Mouse (Mus musculus): ENCODE data around the gene Polr2c. TPM values are rescaled to one million over a fixed set of nuclear protein-coding genes. Genes with fewer than 3 reads are reported as not detected.

The Polr2c gene
- polyA plus RNA-seq, 1 experiment from 2014 or later, result 141 TPM

GRCm38 (mm10) chr8:94857011-94857345 lies 272 bp upstream of the Polr2c start:
- no peaks in the 10 kb centered on the region for H3K27me3 ChIP-seq (ENCODE audit: control insufficient read depth, insufficient read depth, low read length)
- H3K36me3 ChIP-seq (ENCODE audit: control insufficient read depth, insufficient read depth, low read length), result peaks cover 14% of the 10 kb centered on the region
- no peaks in the 10 kb centered on the region for H3K9me3 ChIP-seq (replicated peaks; ENCODE audit: control insufficient read depth, low read length)
- H3K27ac ChIP-seq (ENCODE audit: low read depth, low read length), result no peak overlapping the region
- no peak overlapping the region for H3K9ac ChIP-seq (ENCODE audit: low read depth, low read length)
- no peak for ATAC-seq (replicated peaks; ENCODE audit: insufficient number of reproducible peaks, low FRiP score, low TSS enrichment)
- peak overlapping the region; percentile 86 for H3K4me2 ChIP-seq
- H3K4me1 ChIP-seq (ENCODE audit: control insufficient read depth, insufficient read depth, low read length), result peaks cover 5% of the 10 kb centered on the region; the same call in 1 of the 2 replicates
- H3K4me3 ChIP-seq (ENCODE audit: low read depth, low read length), result peak overlapping the region; percentile 100; the same call in 1 of the 2 replicates
- WGBS (ENCODE audit: insufficient replicate concordance), result 31% methylated on average over 5 of the region's 5 CpGs

DNA sequence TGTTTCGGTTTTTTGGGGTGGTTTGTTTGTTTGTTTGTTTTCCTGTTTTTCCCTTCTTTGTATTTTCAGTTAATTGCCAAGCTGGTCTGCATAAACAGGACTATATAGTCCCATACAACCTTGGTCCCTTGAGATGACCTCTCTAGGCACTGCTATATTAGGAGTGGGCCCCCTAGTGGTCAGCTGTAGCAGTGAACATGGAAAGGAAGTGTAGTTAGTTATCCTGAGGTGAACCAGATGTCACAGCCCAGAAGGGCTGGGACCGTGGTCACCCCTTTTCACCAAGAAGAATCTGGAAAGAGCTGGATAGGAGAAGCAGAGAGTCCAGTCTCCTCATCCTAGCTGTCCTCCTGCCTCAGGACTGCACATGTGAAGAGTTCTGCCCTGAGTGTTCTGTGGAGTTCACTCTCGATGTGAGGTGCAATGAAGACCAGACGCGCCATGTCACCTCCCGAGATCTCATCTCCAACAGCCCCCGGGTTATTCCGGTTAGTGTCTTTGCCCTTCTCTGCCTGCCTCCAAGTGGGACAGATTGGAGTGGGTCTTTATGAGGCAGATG lies 4.2 kb downstream of the Polr2c start:
- Histone ChIP-seq H3K27me3 (ENCODE audit: control insufficient read depth, insufficient read depth, low read length) (no peaks in the 10 kb centered on the region), H3K4me1 (ENCODE audit: control insufficient read depth, insufficient read depth, low read length) (peaks cover 7% of the 10 kb centered on the region; the same call in 1 of the 2 replicates), H3K4me2 (no peak overlapping the region), H3K9ac (ENCODE audit: low read depth, low read length) (no peak overlapping the region), H3K4me3 (ENCODE audit: low read depth, low read length) (no peak overlapping the region), H3K36me3 (ENCODE audit: control insufficient read depth, insufficient read depth, low read length) (peaks cover 31% of the 10 kb centered on the region), H3K27ac (ENCODE audit: low read depth, low read length) (no peak overlapping the region), H3K9me3 (replicated peaks; ENCODE audit: control insufficient read depth, low read length) (no peaks in the 10 kb centered on the region)
- 68% methylated on average over 8 of the region's 8 CpGs for WGBS (ENCODE audit: insufficient replicate concordance)
- ATAC-seq (replicated peaks; ENCODE audit: insufficient number of reproducible peaks, low FRiP score, low TSS enrichment), result no peak

DNA sequence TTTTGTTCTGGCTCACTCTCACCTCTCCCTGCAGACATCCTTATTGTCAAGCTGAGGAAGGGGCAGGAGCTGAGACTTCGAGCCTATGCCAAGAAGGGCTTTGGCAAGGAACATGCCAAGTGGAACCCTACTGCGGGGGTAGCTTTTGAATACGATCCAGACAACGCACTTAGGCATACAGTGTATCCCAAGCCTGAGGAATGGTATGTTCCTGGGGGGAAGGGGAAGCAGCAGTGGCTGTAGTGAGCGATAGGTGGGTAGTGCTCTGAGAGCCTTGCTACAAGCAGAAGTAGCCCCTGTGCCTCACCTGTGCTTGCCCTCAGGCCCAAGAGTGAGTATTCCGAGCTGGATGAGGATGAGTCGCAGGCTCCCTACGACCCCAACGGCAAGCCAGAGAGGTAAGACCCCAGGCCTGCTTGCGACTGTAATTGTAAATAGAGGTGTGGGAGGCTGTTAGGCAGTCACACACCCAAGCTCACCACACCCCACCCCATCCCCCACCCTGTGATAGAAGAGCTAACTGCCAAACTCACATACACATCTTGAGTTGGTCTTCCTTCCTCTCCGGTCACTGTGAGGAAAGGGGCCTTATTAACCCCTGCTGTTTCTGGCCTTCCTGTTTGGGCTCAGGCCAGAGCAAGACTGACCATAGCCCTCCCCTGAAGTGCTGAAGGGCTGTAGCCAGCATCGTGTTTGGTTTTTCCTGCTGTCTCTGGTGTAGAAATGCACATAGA lies 5.4 kb downstream of the Polr2c start:
- no peak overlapping the region for H3K4me3 ChIP-seq (ENCODE audit: low read depth, low read length)
- no peaks in the 10 kb centered on the region for H3K9me3 ChIP-seq (replicated peaks; ENCODE audit: control insufficient read depth, low read length)
- no peak overlapping the region; the same call in 1 of the 2 replicates for H3K27ac ChIP-seq (ENCODE audit: low read depth, low read length)
- no peak overlapping the region for H3K9ac ChIP-seq (ENCODE audit: low read depth, low read length)
- H3K4me1 ChIP-seq (ENCODE audit: control insufficient read depth, insufficient read depth, low read length), result peaks cover 10% of the 10 kb centered on the region
- H3K4me2 ChIP-seq, result no peak overlapping the region
- WGBS (ENCODE audit: insufficient replicate concordance), result 70% methylated on average over 12 of the region's 12 CpGs
- ATAC-seq (replicated peaks; ENCODE audit: insufficient number of reproducible peaks, low FRiP score, low TSS enrichment), result no peak; the same call in 1 of the 2 replicates
- H3K27me3 ChIP-seq (ENCODE audit: control insufficient read depth, insufficient read depth, low read length), result no peaks in the 10 kb centered on the region
- peaks cover 38% of the 10 kb centered on the region for H3K36me3 ChIP-seq (ENCODE audit: control insufficient read depth, insufficient read depth, low read length)

DNA sequence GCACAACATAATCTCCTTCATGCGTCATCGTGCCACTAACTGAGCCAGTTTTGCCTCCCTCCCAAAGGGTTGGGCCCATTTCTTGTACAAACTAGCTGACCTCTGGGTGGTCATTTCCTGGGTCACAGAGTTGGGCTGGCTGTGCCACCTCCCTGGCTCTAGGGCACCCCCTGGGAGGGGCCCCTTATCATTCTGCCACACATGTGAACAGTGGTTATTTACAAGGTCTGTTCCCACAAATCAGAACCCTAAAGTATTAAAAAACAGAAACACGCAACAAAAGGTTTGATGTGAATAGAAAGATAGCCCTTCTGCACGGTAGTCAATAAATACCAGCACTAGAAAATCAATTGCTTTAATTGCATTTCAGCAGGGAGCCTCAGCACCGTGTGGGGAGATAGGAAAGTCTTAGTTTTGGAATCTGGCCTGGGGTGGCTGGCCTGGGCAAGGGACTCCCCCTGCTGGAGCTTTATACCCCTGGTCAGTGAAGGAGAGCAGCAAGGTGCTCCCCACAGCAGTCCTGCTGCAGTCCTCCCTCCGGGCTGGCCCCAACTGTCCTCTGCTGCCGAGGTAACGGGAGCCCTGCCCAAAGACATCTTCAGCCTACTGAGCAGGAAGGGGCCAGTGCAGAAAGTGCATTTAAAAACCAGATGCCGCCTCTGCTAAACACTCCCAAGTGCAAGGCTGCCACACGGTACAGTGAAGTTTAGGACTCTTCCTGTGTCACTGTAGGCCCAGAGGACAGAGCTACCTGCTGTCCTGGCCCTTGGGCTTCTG lies 6.8 kb downstream of the Polr2c start:
- ATAC-seq (replicated peaks; ENCODE audit: insufficient number of reproducible peaks, low FRiP score, low TSS enrichment), result no peak
- no peak overlapping the region for H3K27ac ChIP-seq (ENCODE audit: low read depth, low read length)
- H3K4me2 ChIP-seq, result no peak overlapping the region
- 64% methylated on average over 10 of the region's 10 CpGs for WGBS (ENCODE audit: insufficient replicate concordance)
- no peak overlapping the region for H3K4me3 ChIP-seq (ENCODE audit: low read depth, low read length)
- no peaks in the 10 kb centered on the region for H3K9me3 ChIP-seq (replicated peaks; ENCODE audit: control insufficient read depth, low read length)
- peaks cover 22% of the 10 kb centered on the region for H3K4me1 ChIP-seq (ENCODE audit: control insufficient read depth, insufficient read depth, low read length)
- H3K27me3 ChIP-seq (ENCODE audit: control insufficient read depth, insufficient read depth, low read length), result no peaks in the 10 kb centered on the region
- H3K36me3 ChIP-seq (ENCODE audit: control insufficient read depth, insufficient read depth, low read length), result peaks cover 40% of the 10 kb centered on the region
- H3K9ac ChIP-seq (ENCODE audit: low read depth, low read length), result no peak overlapping the region; the same call in 1 of the 2 replicates

- no peak overlapping the region; the same call in 1 of the 2 replicates for H3K27ac ChIP-seq (ENCODE audit: low read depth, low read length)
- no peaks in the 10 kb centered on the region for H3K27me3 ChIP-seq (ENCODE audit: control insufficient read depth, insufficient read depth, low read length)
- WGBS (ENCODE audit: insufficient replicate concordance), result 77% methylated on average over 10 of the region's 10 CpGs
- H3K9me3 ChIP-seq (replicated peaks; ENCODE audit: control insufficient read depth, low read length), result no peaks in the 10 kb centered on the region
- no peak overlapping the region for H3K4me2 ChIP-seq
- H3K4me1 ChIP-seq (ENCODE audit: control insufficient read depth, insufficient read depth, low read length), result peaks cover 31% of the 10 kb centered on the region
- H3K36me3 ChIP-seq (ENCODE audit: control insufficient read depth, insufficient read depth, low read length), result peaks cover 39% of the 10 kb centered on the region
- no peak overlapping the region for H3K9ac ChIP-seq (ENCODE audit: low read depth, low read length)
- no peak overlapping the region for H3K4me3 ChIP-seq (ENCODE audit: low read depth, low read length)
- no peak for ATAC-seq (replicated peaks; ENCODE audit: insufficient number of reproducible peaks, low FRiP score, low TSS enrichment)
Observed at GRCm38 (mm10) chr8:94865292-94865691, 8.0 kb downstream of the Polr2c start.

- peaks cover 47% of the 10 kb centered on the region for H3K4me1 ChIP-seq (ENCODE audit: control insufficient read depth, insufficient read depth, low read length)
- peaks cover 36% of the 10 kb centered on the region for H3K36me3 ChIP-seq (ENCODE audit: control insufficient read depth, insufficient read depth, low read length)
- no peak overlapping the region for H3K4me3 ChIP-seq (ENCODE audit: low read depth, low read length)
- H3K9ac ChIP-seq (ENCODE audit: low read depth, low read length), result no peak overlapping the region
- H3K9me3 ChIP-seq (replicated peaks; ENCODE audit: control insufficient read depth, low read length), result no peaks in the 10 kb centered on the region
- 80% methylated on average over 9 of the region's 9 CpGs for WGBS (ENCODE audit: insufficient replicate concordance)
- H3K27me3 ChIP-seq (ENCODE audit: control insufficient read depth, insufficient read depth, low read length), result no peaks in the 10 kb centered on the region
- no peak overlapping the region for H3K4me2 ChIP-seq
- ATAC-seq (replicated peaks; ENCODE audit: insufficient number of reproducible peaks, low FRiP score, low TSS enrichment), result no peak
- H3K27ac ChIP-seq (ENCODE audit: low read depth, low read length), result no peak overlapping the region
Observed at GRCm38 (mm10) chr8:94866921-94867320, 9.7 kb downstream of the Polr2c start.

- Histone ChIP-seq H3K9ac (ENCODE audit: low read depth, low read length) (no peak overlapping the region), H3K4me1 (ENCODE audit: control insufficient read depth, insufficient read depth, low read length) (peaks cover 62% of the 10 kb centered on the region), H3K27me3 (ENCODE audit: control insufficient read depth, insufficient read depth, low read length) (no peaks in the 10 kb centered on the region), H3K9me3 (replicated peaks; ENCODE audit: control insufficient read depth, low read length) (no peaks in the 10 kb centered on the region), H3K27ac (ENCODE audit: low read depth, low read length) (no peak overlapping the region), H3K36me3 (ENCODE audit: control insufficient read depth, insufficient read depth, low read length) (peaks cover 29% of the 10 kb centered on the region), H3K4me3 (ENCODE audit: low read depth, low read length) (no peak overlapping the region), H3K4me2 (peak overlapping the region; percentile 93)
- 39% methylated on average over 7 of the region's 7 CpGs for WGBS (ENCODE audit: insufficient replicate concordance)
- no peak; the same call in 1 of the 2 replicates for ATAC-seq (replicated peaks; ENCODE audit: insufficient number of reproducible peaks, low FRiP score, low TSS enrichment)
Observed at GRCm38 (mm10) chr8:94869146-94869545, 11.9 kb downstream of the Polr2c start.

GRCm38 (mm10) chr8:94870003-94870402 lies 12.8 kb downstream of the Polr2c start:
- Histone ChIP-seq H3K27me3 (ENCODE audit: control insufficient read depth, insufficient read depth, low read length) (no peaks in the 10 kb centered on the region), H3K4me2 (peak overlapping the region; percentile 93), H3K4me1 (ENCODE audit: control insufficient read depth, insufficient read depth, low read length) (peaks cover 71% of the 10 kb centered on the region), H3K36me3 (ENCODE audit: control insufficient read depth, insufficient read depth, low read length) (peaks cover 23% of the 10 kb centered on the region), H3K27ac (ENCODE audit: low read depth, low read length) (0 out of 2 replicates have a peak overlapping the region, but pooled peaks have one; percentile 17), H3K9me3 (replicated peaks; ENCODE audit: control insufficient read depth, low read length) (no peaks in the 10 kb centered on the region), H3K9ac (ENCODE audit: low read depth, low read length) (peak overlapping the region; percentile 63; the same call in 1 of the 2 replicates), H3K4me3 (ENCODE audit: low read depth, low read length) (peak overlapping the region; percentile 37; the same call in 1 of the 2 replicates)
- ATAC-seq (replicated peaks; ENCODE audit: insufficient number of reproducible peaks, low FRiP score, low TSS enrichment), result no peak
- WGBS (ENCODE audit: insufficient replicate concordance), result 30% methylated on average over 4 of the region's 4 CpGs
